Mouse (Mus musculus) frontal cortex, postnatal 10 days (tissue): ENCODE data around the gene Kalrn.
A peak's percentile ranks its signal among the peaks of the same experiment; 100 is the strongest.

Experiments used
- DNase-seq, 2 experiments: peaks; one replicate each; pipeline ENCODE4 v3.0.0; 2022; ENCODE audit warnings: low spot score in 2 of 2, mixed read lengths in 1 of 2

The Kalrn gene

DNA sequence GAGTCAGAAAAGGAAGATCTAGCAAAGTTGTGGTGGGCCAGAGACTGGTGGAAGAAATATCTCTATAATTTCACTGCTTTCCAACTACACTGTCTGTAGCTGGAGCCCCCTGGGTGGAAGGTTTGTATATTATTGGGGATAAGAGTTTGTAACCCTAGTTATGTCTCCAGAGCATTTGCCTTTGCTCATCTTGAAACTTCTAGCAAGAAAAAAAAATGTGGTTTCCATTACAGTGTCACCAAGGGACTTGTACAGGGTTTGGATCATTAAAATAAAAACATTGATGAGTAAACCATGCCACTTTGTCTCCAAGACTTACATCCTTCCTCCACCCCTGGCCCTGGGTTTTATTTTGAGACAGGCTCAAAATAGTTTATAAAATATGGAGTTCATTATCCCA lies 71.2 kb downstream of the Kalrn start:
- no peak for DNase-seq

DNA sequence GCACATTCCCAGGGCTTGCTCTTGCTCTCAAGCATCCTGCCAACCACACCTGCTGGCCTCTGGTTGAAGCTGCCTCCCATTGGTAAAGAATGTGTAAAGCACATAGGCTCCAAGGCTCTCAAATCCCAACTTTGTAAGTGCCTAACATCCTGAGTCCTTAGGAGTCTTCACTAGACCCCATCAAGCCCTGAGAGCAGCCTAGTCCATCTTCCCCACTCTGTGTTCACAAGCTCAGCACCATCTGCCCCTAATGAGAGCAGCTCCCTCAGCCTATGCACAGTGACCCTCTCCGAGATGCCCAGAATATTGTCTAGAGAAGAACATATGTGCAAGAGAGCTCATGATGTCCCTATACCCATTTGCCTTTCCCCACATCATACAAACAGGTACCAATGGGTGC lies 78.6 kb downstream of the Kalrn start:
- DNase-seq, result no peak

DNA sequence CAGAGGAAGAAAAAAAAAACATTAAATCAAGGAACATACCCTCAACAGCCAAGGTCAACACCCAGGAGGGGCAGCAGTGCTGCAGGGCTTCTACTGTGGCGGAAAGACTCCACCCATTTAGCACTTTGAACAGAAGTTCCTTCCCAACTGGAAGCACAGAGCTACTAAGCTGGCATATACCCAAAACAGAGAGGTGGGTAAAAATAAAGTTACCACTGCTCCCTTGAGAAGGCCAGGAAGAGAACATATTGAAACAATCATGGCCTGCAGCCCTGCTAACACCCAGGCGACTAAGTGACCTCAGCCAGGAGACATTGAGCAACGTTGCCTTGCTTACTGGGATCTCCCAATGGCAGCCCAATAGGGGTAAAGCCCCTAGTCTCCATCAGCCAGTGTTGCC lies 79.4 kb downstream of the Kalrn start:
- DNase-seq, result no peak

DNA sequence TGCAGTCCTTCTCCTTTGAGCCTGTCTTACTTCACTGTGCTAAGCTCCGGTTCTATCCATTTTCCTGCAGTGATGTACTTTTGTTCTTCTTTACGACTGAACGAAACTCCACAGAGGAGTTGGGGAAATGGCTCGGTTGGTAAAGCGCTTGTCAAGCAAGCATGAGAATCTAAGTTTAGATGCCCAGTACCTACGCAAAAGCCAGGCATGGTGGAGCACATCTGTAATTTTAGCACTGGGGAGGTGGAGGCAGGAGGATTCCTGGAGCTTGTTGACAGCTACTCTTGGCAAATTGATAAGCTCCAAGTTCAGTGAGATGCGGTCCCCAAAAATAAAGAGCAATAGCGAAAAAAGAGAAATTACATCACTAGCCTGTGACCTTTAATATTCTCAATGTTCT lies 82.1 kb downstream of the Kalrn start:
- DNase-seq, result no peak

DNA sequence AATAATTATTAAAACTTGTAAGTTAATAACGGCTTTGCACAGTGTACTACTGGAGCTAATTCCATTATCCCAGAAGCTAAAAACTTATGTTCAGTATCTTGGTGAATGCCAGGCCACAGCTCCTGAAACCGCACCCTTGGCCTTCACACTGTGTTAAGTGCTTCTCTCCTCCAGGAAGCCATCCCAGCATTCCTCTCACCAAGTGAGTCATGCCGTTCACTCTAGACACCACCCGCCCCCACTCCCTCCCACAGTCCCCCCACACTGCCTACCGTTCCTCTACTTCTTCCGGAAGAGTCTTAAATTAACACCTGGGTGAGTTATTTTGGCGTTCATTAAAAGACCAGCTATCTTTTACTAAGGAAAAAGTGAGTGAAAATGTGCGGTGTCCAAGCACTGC lies 82.8 kb downstream of the Kalrn start:
- no peak for DNase-seq

DNA sequence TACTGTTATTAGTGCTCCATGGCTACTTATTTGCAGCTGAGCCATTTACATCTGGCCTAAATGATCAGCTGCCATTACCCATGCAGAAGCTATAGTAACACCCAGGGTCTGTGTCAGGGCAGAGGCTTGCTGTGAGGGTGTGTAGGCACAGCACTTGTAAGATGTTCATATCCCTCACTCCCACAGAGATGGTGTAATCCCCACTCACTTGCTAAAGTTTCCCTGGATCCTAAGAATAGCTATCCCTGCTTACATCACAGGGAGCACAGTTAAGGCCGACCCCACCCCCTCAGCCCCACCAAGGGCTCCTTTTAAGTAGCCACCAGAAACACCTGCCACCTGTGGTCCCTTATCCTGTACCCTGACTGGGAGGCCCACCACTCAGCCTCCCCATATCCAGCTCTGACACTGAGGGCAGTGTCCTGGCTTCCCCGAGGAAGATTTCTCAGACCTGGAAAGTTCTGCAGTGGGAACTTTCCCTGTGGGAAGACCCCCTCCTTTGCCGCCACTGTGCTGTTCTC lies 83.5 kb downstream of the Kalrn start:
- no peak for DNase-seq

DNA sequence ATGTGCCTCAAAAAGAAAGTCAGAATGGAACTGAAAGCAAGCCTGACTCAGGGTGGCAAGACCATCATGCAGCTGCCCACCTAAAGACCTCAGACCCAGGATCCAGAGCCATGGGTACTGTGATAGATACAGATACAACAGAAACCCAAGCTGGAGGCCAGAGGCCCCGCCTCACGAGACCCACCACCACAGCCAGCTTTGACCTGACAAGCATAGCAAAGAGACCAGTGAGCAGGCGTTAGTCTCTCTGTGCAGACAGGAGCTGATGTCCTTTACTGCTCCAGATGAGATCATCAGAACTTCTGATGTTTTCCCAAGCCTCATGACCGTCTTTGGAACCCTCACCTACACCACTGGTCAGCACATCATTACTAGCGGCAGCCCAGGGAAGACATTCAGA lies 85.5 kb downstream of the Kalrn start:
- DNase-seq, result no peak

DNA sequence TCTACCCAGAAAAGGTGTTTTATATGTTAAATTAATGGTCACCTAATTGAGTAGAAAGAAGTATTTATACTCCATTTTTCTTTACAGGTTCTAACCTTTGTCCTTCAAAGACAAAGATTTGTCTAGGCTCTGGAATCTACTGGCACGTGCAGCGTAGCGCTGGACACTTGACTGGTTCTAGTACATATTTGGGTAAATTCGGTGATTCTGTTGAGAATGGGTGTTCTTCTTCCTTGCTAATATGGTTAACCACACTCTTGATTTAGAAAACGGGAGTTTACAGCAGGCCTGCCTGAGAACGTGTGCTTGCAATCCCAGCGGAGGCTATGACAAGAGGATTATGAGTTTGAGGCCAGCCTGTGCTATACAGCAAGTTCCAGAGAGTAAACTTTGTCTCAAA lies 86.1 kb downstream of the Kalrn start:
- DNase-seq, result no peak

DNA sequence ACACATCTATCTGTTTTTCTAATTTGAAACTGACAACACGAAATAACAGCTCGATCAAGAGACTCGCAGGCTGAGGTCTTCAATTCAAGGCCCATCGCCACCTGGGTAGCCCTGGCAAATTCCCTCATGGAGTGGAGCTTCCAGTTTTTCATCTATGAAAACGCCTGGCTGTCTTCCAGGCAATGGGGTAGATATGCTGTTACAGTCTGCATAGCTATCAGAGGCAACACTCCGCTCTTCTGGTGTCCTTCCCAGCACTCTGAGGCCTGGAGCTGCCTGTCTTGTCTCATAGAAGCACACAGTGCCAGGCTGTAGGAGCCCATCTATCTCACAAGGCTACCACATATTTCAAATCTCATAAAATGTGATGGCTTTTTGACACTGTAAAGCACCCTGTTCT lies 87.8 kb downstream of the Kalrn start:
- DNase-seq, result no peak

DNA sequence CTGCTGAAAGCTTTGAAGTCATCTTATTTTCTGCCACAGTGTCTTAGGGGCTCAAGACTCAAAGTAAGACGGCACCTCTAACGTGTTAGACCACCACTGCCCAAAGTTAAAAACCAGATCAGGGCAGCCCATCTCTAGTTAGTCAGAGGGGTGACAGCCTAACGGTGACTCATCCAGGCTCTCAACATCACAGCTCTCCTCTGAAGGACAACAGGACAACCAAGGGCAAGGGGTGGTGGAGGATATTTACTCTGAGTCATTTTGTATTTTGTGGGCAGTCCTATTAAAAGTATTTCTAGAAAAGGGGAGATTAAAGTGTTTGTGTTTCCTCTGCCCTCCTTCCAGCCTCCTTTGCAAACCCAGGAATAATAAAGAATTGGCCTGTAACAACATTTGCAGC lies 88.4 kb downstream of the Kalrn start:
- DNase-seq, result no peak

DNA sequence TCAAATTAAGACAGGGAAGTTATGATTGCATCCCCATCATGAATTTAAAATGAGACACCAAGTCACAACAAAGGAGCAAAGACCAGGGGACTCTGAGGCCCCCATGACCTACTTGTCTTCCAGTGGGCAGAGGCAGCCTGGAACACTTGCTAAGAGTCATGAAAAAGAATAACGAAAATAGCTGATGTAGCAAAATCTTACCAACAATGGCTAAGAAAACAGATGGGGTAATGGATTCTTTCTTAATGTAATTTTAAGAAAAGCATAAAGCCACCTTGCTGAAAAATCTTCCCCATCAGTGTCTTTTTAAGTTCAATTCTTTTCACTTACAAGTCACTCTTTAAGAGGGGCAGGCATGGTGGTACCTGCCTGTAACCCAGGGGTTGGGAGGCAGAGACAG lies 89.1 kb downstream of the Kalrn start:
- DNase-seq, result no peak

DNA sequence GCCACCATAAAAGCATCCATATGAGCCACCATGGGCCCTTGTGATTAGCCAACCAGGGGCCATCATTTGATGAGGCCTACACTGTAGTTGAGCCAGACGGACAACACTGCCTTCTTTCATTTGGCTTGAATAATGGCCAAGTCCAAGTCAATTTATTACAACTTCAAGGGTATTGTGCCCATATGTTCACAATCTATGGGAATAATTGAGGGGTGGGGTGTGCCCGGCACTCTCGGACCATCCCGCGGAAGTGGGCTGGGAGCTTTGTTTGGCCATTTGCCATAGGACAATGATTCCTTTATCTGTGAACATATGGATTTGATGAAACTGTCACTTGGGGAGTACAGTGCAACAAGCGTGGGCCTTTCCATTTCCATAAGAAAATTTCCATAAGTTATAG lies 89.6 kb downstream of the Kalrn start:
- DNase-seq, result no peak

DNA sequence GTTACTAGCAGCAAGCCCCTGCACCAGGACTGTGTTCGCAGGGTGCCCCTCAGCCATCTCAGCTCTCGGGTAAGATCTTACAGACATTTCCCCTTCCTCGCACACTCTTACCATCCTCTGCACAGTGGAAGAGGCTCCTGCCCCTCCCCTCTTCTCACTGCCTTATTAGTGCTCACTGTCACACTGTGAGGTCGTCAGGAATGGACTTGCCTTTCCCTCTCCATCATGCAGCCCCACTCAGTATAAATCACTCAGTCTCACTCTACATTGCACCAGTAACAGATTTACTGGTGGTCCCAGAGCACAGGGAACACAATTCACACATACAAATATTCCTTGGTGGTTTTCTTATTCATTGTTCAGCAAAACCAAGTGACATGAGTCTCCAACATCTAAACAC lies 98.6 kb downstream of the Kalrn start:
- no peak for DNase-seq

DNA sequence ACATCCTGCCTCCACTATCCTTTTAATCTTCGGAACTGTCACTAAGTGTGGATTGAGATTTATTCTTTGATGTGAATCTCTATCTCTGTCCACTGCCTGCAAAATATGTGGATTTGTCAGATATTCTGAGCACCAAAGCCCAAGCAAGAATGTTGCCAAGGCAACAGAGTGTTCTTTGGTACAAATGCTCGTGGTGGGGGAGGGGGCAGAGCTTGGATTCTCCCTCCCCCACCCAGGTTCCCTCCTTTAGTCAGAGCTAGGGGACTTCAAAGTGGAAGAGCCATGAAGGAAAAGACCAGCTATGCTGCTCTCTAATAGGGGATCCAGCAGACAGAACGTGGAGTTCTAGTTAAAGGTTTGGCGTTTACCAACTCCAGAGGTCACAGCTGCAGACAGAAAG lies 99.4 kb downstream of the Kalrn start:
- DNase-seq, result no peak

DNA sequence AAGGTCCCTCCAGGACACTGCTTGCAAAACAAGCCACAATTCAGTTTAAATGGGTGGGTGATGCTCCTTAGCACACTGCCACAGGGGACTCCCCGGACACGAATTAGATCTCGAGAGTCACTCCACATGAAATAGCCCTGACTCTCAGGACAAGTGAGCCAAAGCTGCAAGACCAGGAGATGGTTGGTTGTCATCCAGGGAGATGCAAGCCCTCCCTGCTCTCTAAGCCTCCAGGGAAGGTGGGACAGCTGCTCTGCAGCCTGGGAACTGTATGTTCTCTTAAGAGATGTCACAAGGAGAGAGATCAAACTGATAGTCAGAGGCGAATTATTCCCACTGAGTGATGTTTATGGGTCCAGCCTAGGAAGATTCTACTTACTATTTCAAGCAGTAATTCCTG lies 101.9 kb downstream of the Kalrn start:
- no peak for DNase-seq

DNA sequence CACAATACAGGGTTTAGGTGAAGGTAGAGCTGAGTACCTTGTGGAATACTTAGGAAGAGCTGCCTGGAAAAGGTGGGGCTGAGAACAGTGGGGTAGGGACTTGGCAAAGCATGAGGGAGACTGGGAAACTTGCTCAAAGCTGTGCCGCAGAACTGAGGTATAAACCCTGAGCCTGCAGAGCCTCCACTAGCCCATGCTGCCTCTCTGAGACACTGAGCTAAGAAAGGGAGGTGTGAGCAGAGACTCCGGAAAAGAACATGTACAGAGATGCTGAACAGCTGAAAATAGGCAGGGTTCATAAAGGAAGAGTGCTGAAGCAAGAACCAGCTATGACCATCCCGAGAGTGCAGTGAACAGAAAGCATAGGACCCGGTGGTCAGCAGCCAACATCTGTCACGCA lies 103.0 kb downstream of the Kalrn start:
- DNase-seq, result no peak

DNA sequence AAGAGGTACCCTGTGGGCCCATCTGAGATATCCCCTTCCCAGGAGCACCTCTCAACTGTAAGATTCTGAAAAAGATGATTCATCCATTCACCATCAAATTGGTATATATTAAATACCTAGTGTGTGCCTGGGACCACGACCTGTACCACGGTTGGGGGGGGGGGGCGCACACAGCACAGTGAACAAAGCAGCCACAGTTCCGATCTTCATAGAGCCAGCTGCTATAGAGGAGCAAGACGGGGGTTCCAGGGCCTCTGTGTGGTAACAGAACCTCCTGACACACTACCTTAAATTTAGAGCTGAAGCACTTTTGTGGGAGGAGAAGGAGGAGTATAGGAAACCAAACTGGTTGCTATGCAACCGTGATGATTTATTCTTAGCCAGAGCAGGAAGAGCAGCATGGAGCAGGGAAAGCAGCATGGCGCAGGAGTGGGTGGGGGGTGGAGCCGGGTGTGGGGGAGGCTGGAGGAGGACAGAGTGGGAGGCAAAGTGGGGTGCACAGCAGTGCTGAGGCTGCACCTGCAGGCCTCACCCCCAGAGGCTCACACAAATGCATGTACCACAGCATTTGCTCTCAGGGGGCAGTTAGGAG lies 104.0 kb downstream of the Kalrn start:
- peak; percentile 59 to 68 for DNase-seq

DNA sequence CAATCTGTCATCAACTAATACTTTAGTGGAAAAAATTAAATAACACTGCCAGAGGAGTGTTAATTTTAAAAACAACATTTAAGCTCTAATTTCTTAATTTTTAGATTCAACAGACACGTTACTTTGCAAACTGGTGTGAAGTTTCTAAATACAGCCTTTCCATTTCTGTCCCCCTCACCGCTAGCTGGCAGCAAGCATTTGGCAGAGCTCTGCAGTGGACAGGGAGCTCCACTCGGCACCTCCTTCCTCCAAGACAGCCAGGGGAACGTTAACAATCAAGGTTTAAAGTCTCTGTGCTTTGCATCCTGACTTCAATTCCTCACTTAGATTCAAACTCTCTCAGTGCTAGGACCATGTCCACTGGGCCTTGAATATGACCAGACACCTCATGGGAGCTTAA lies 106.7 kb downstream of the Kalrn start:
- DNase-seq, result no peak

DNA sequence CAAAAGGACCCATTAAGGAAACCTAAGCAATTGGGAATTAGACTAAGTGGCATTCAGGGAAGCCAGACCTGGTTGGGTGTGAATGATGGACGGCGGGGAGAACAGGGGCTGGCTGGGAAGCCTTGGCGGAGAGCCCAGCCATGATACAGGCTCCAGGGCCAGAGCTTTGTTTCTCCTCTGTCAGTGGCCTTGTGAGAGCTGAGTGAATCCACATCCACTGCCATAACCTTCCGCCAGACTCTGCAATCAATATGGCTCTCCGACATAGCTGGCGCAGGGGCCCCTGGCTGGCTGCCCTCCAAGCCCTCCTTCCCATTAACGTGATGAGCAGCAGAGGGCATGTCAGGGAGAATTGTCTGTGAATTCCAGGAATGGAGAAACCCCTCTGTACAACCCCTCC lies 117.0 kb downstream of the Kalrn start:
- no peak for DNase-seq

DNA sequence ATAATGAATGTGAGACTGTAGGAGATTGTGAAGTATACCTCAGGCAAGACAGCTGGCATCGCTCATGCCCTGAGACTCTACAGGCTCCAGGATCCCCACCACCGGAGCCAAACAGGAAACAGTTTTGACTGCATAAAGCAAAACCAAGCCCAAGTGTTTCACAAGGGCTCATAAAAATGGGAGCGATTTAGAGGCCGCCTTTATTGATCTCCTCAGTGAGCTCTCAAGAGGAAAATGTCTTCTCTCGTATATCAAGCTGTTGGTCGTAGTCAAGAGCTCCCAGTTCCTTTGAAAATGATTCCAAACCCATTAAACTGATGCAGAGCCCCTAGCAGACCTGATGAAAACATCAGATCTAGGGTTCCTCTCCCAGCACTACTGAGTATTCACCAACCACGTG lies 127.7 kb downstream of the Kalrn start:
- DNase-seq, result no peak

DNA sequence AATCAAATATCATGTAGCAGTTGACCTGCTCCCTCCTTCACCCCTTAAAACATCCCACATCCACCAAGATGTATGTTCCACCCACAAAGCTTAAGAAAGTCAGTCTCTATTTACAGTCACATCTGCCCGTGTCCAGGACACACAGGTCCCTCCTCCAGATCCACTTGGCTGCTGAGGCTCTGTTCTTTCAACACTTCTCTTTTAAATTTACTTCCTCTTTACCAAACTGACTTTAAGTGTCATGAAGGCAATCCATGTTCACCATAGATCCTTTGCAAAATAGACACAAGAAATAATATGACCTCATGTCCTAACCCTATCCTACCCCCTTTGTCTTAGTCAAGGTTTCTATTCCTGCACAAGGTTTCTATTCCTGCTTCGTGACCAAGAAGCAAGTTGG lies 131.6 kb downstream of the Kalrn start:
- DNase-seq, result no peak

DNA sequence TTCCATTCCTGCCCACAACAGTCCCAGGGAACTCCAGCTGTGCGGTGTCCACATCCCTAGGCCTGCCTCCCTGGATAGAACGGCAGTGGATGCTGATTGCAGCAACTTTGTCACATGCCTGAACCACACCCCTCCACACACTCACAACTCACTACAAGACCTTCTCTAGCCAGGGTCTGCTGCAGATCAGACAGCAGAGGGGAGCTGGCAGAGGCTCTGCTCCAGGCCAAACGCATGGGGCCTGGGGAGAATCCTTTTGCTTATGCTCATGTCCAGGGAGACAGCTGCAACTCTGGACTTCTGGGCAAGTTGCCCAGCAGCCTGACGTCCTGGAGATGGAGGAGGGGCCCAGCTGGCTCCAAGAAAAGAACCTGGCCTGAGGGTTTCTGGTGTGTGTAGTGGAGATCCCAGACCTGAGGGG lies 132.3 kb downstream of the Kalrn start:
- peak; percentile 33 to 52 for DNase-seq

DNA sequence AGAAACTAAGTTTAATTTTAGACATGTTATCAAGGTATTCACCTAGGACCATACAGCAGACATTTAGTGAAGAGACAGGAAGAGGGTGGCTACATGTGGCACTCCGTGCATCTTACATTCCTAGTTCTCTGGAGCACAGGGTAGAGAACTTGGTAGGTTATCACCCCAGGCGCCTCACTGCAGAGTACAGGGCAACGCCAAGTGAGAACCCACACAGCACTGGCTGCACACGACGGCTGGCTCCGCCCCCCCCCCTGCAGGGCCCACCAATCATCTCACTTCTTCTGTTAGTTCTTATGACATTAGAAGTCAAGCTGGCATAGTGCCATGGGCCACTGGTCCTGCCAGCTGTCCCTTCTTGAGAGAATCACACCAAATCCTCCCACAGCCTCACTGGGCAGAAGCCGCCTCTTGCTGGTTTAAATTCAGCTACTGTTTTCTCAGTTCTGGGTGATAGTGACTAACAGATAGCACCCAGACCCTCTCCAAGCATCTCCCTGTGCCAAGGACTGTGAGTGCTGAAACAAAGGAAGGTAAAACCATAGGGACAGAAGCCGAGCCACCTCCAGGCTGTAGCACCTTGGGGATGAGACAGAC lies 133.2 kb downstream of the Kalrn start:
- peak; percentile 33 to 65 for DNase-seq

DNA sequence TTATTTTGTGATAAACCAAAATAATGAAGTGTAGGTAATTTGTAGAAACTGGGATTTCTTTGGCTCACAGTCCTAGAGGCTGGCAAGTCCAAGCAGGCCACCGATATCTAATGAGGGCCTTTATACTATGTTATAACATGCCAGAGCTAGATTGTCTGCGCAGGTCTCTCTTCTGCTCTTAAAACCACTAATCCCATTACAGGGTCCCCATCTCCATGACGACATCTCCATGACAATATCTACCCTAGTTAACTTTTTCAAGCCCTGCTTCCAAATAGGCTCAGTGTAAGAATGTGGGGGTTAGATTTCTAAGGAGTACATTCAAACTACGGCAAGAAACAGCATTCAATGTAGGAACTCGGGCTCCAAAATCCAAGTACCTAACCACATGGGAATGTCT lies 143.2 kb downstream of the Kalrn start:
- DNase-seq, result no peak
